Mouse (Mus musculus) B cell, adult (primary cell): ENCODE data around the gene Akr1cl. TPM values are rescaled to one million over a fixed set of nuclear protein-coding genes. Genes with fewer than 3 reads are reported as not detected.

ENCODE experiments used
- total RNA-seq: library from RNA; stranded (reverse); gene quantifications from 4 replicates; pipeline ENCODE4 v1.2.4, GENCODE M21; 2023; ENCODE audit not compliant: inconsistent age

Akr1cl gene
- total RNA-seq, result not detected in 4 replicates

GRCm38 (mm10) chr1:65032641-65033040, at the start of gene Akr1cl:
Gene Akr1cl, minus strand, starts transcription at chr1:65032759.

GRCm38 (mm10) chr1:65082188-65082587, 49.6 kb upstream of the Akr1cl start, which contains the start of gene Crygb:
Gene Crygb, minus strand, starts transcription at chr1:65082288.

GRCm38 (mm10) chr1:65073589-65073988, 41.0 kb upstream of the Akr1cl start, which contains the start of gene Crygc:
Gene Crygc, minus strand, starts transcription at chr1:65073689.

GRCm38 (mm10) chr1:65063352-65063751, 30.8 kb upstream of the Akr1cl start, which contains the start of gene Crygd:
Gene Crygd, minus strand, starts transcription at chr1:65063452.

GRCm38 (mm10) chr1:65050952-65051351, 18.4 kb upstream of the Akr1cl start, which contains the start of gene Cryge:
Gene Cryge, minus strand, starts transcription at chr1:65051149.

Other genes with a start within 250 kb of the Akr1cl start
- gene Plekhm3, start 75.9 kb downstream of the Akr1cl start, total RNA-seq, result 94.1 to 99.0 TPM (median 96.4 TPM) in 4 replicates
- gene Cryge, start 18.4 kb upstream of the Akr1cl start, total RNA-seq, result not detected in 4 replicates
- gene Crygd, start 30.7 kb upstream of the Akr1cl start, total RNA-seq, result not detected in 4 replicates
- gene Crygc, start 40.9 kb upstream of the Akr1cl start, total RNA-seq, result not detected in 4 replicates
- gene Crygb, start 49.5 kb upstream of the Akr1cl start, total RNA-seq, result not detected in 4 replicates
- gene Cryga, start 70.6 kb upstream of the Akr1cl start, total RNA-seq, result not detected in 4 replicates
- not detected in 4 replicates for gene Gm28845, start 86.8 kb upstream of the Akr1cl start, total RNA-seq
- gene D630023F18Rik, start 90.5 kb upstream of the Akr1cl start, total RNA-seq, result not detected in 4 replicates
- 4.7 to 7.3 TPM (median 5.7 TPM) in 4 replicates for gene Idh1, start 153.7 kb upstream of the Akr1cl start, total RNA-seq
- 52.7 to 64.8 TPM (median 60.1 TPM) in 4 replicates for gene Pikfyve, start 153.9 kb upstream of the Akr1cl start, total RNA-seq
- gene Pth2r, start 249.3 kb upstream of the Akr1cl start, total RNA-seq, result not detected in 4 replicates